Mouse (Mus musculus): ENCODE measurements at regions not wholly inside any gene's neighbourhood (a gene's known extent, or its start where the extent isn't known, plus 50 kb on each side); places are given as distances from the start of the nearest gene placed in this dataset.

GRCm38 (mm10) chr1:95743334-95743733 lies 76.0 kb upstream of the St8sia4 start:
- Histone ChIP-seq H3K27ac (replicated peaks; ENCODE audit: insufficient read depth, low read depth, low read length) (no peak overlapping the region), H3K36me3 (ENCODE audit: control insufficient read depth, insufficient read depth, low read length) (no peaks in the 10 kb centered on the region), H3K4me3 (ENCODE audit: insufficient read depth, low read depth, low read length) (no peak overlapping the region), H3K79me2 (ENCODE audit: control insufficient read depth, insufficient read depth, low read length) (no peaks in the 10 kb centered on the region), H3K27me3 (ENCODE audit: control insufficient read depth, insufficient read depth, low read length) (no peaks in the 10 kb centered on the region), H3K4me1 (ENCODE audit: control insufficient read depth, insufficient read depth, low read length) (no peaks in the 10 kb centered on the region), H3K9ac (ENCODE audit: low read depth, low read length) (no peak overlapping the region)
- no peak for DNase-seq (ENCODE audit: extremely low read depth, low read depth, low spot score)
- no peak for TF ChIP-seq CTCF (IDR thresholded peaks at IDR 0.05; ENCODE audit: low read depth, low read length)
- TF ChIP-seq POLR2A (IDR thresholded peaks at IDR 0.05; ENCODE audit: extremely low read depth, insufficient read depth, low read length) = no peak
- 64% methylated on average over 2 of the region's 2 CpGs for WGBS

- 55% methylated on average over 2 of the region's 2 CpGs for WGBS
- Histone ChIP-seq H3K9ac (ENCODE audit: low read depth, low read length) (no peak overlapping the region), H3K79me2 (ENCODE audit: control insufficient read depth, insufficient read depth, low read length) (no peaks in the 10 kb centered on the region), H3K4me1 (ENCODE audit: control insufficient read depth, insufficient read depth, low read length) (no peaks in the 10 kb centered on the region), H3K27me3 (ENCODE audit: control insufficient read depth, insufficient read depth, low read length) (no peaks in the 10 kb centered on the region), H3K4me3 (ENCODE audit: insufficient read depth, low read depth, low read length) (no peak overlapping the region), H3K36me3 (ENCODE audit: control insufficient read depth, insufficient read depth, low read length) (no peaks in the 10 kb centered on the region), H3K27ac (replicated peaks; ENCODE audit: insufficient read depth, low read depth, low read length) (no peak overlapping the region)
- no peak for TF ChIP-seq POLR2A (IDR thresholded peaks at IDR 0.05; ENCODE audit: extremely low read depth, insufficient read depth, low read length)
- no peak for TF ChIP-seq CTCF (IDR thresholded peaks at IDR 0.05; ENCODE audit: low read depth, low read length)
- DNase-seq (ENCODE audit: extremely low read depth, low read depth, low spot score) = no peak
These were observed 52.1 kb upstream of the St8sia4 start for GRCm38 (mm10) chr1:95719449-95719848.

GRCm38 (mm10) chr1:95718794-95719193 lies 51.4 kb upstream of the St8sia4 start:
- TF ChIP-seq CTCF (IDR thresholded peaks at IDR 0.05; ENCODE audit: low read depth, low read length) (no peak), POLR2A (IDR thresholded peaks at IDR 0.05; ENCODE audit: extremely low read depth, insufficient read depth, low read length) (no peak)
- 94% methylated on average over 1 of the region's 1 CpGs for WGBS
- no peak overlapping the region for H3K27ac ChIP-seq (replicated peaks; ENCODE audit: insufficient read depth, low read depth, low read length)
- H3K4me1 ChIP-seq (ENCODE audit: control insufficient read depth, insufficient read depth, low read length) = no peaks in the 10 kb centered on the region
- no peaks in the 10 kb centered on the region for H3K79me2 ChIP-seq (ENCODE audit: control insufficient read depth, insufficient read depth, low read length)
- no peaks in the 10 kb centered on the region for H3K36me3 ChIP-seq (ENCODE audit: control insufficient read depth, insufficient read depth, low read length)
- DNase-seq (ENCODE audit: extremely low read depth, low read depth, low spot score) = no peak
- no peak overlapping the region for H3K9ac ChIP-seq (ENCODE audit: low read depth, low read length)
- H3K4me3 ChIP-seq (ENCODE audit: insufficient read depth, low read depth, low read length) = no peak overlapping the region
- H3K27me3 ChIP-seq (ENCODE audit: control insufficient read depth, insufficient read depth, low read length) = no peaks in the 10 kb centered on the region
